Mouse (Mus musculus) CH12.LX (cell line): ENCODE data around the gene Bco2. TPM values are rescaled to one million over a fixed set of nuclear protein-coding genes. Genes with fewer than 3 reads are reported as not detected.

ENCODE experiments used
- DNase-seq: peaks from one replicate; pipeline ENCODE4 v3.0.0-alpha.2; 2013; ENCODE audit errors: extremely low read depth
- H3K27ac ChIP-seq: 2 replicates; pipeline ENCODE4 v1.5.1; 2012; ENCODE audit warnings: low read depth, mild to moderate bottlenecking, control low read depth, moderate library complexity; ENCODE audit not compliant: insufficient read depth
- H3K27me3 ChIP-seq: replicated peaks from 2 replicates; pipeline ENCODE3; 2012; ENCODE audit warnings: inconsistent platforms
- H3K36me3 ChIP-seq, 2 experiments: replicated peaks in 1 of 2; 2 replicates each; pipeline versions ENCODE3 to v1.6.1; 2012; ENCODE audit warnings: inconsistent platforms in 1 of 2, low read length in 1 of 2, mild to moderate bottlenecking in 1 of 2, mixed read lengths in 1 of 2, moderate library complexity in 1 of 2; ENCODE audit not compliant: control insufficient read depth in 1 of 2, insufficient read depth in 1 of 2
- H3K4me1 ChIP-seq, 2 experiments: 2 replicates each; pipeline ENCODE4 v1.6.1; 2012; ENCODE audit warnings: inconsistent platforms in 1 of 2, moderate library complexity in 1 of 2; ENCODE audit not compliant: insufficient read depth in 2 of 2, control insufficient read depth in 1 of 2
- H3K4me2 ChIP-seq: 2 replicates; pipeline ENCODE4 v1.6.1; 2012; ENCODE audit warnings: low read depth, mild to moderate bottlenecking, control low read depth; ENCODE audit not compliant: poor library complexity, insufficient read depth, severe bottlenecking
- H3K4me3 ChIP-seq, 3 experiments: fragments of 150-350 bp in 1 of 3; sonication (generic) in 1 of 3; replicated peaks in 1 of 3; 2 replicates each; pipeline versions ENCODE3 to v1.5.1; 2011 to 2012; ENCODE audit warnings: low read depth in 2 of 3, low read length in 2 of 3, mild to moderate bottlenecking in 2 of 3, moderate library complexity in 2 of 3, control low read depth in 1 of 3, improper control_type of control experiment in 1 of 3, inconsistent platforms in 1 of 3, mixed read lengths in 1 of 3; ENCODE audit not compliant: poor library complexity in 1 of 3
- H3K79me2 ChIP-seq: replicated peaks from 2 replicates; pipeline ENCODE4 v1.6.1; 2012; ENCODE audit warnings: mild to moderate bottlenecking, moderate library complexity; ENCODE audit not compliant: control insufficient read depth, poor library complexity, insufficient read depth, severe bottlenecking; ENCODE audit errors: extremely low read depth
- H3K9ac ChIP-seq: 2 replicates; pipeline ENCODE4 v1.6.1; 2012; ENCODE audit warnings: low read depth, mild to moderate bottlenecking, control low read depth, moderate library complexity; ENCODE audit not compliant: insufficient read depth
- H3K9me3 ChIP-seq: replicated peaks from 2 replicates; pipeline ENCODE3; 2012; ENCODE audit warnings: low read length, inconsistent platforms, mixed read lengths
- CHD1 ChIP-seq: IDR thresholded peaks from 2 replicates; pipeline ENCODE4 v1.6.1; 2012; ENCODE audit warnings: low read depth, low read length, improper control_type of control experiment, inconsistent platforms
- CHD2 ChIP-seq: IDR thresholded peaks from 2 replicates; pipeline ENCODE4 v1.6.1; 2011; ENCODE audit warnings: low read length, improper control_type of control experiment
- CTCF ChIP-seq, 2 experiments: IDR thresholded peaks in 1 of 2; conservative IDR thresholded peaks in 1 of 2; 2 replicates each; pipeline ENCODE4 v1.5.1; 2011 to 2012; ENCODE audit warnings: low read depth in 2 of 2, low read length in 2 of 2, improper control_type of control experiment in 1 of 2, inconsistent platforms in 1 of 2, mild to moderate bottlenecking in 1 of 2, moderate library complexity in 1 of 2
- E2F4 ChIP-seq: IDR thresholded peaks from 2 replicates; pipeline ENCODE4 v1.6.1; 2011; ENCODE audit warnings: low read depth, low read length, improper control_type of control experiment; ENCODE audit not compliant: insufficient replicate concordance
- ELF1 ChIP-seq: IDR thresholded peaks from 2 replicates; pipeline ENCODE4 v1.6.1; 2014; ENCODE audit warnings: low read depth, mild to moderate bottlenecking, inconsistent platforms, low read length, improper control_type of control experiment
- ETS1 ChIP-seq: conservative IDR thresholded peaks from 2 replicates; pipeline ENCODE4 v1.6.1; 2012; ENCODE audit warnings: low read depth, mild to moderate bottlenecking, inconsistent platforms, low read length, improper control_type of control experiment, moderate library complexity
- JUN ChIP-seq: IDR thresholded peaks from 2 replicates; pipeline ENCODE4 v1.6.1; 2011; ENCODE audit warnings: low read depth, mild to moderate bottlenecking, low read length, improper control_type of control experiment, moderate library complexity; ENCODE audit not compliant: insufficient read depth
- KAT2A ChIP-seq: IDR thresholded peaks from 2 replicates; pipeline ENCODE4 v1.6.1; 2012; ENCODE audit warnings: low read length, improper control_type of control experiment, inconsistent platforms; ENCODE audit not compliant: insufficient replicate concordance
- MAX ChIP-seq: IDR thresholded peaks from 2 replicates; pipeline ENCODE4 v1.6.1; 2011; ENCODE audit warnings: low read length, improper control_type of control experiment
- MAZ ChIP-seq: IDR thresholded peaks from 2 replicates; pipeline ENCODE4 v1.6.1; 2012; ENCODE audit warnings: low read depth, mild to moderate bottlenecking, inconsistent platforms, low read length, improper control_type of control experiment, moderate library complexity
- MEF2A ChIP-seq: IDR thresholded peaks from 2 replicates; pipeline ENCODE4 v1.6.1; 2014; ENCODE audit warnings: low read depth, mild to moderate bottlenecking, inconsistent platforms, low read length, improper control_type of control experiment, borderline replicate concordance
- MXI1 ChIP-seq: IDR thresholded peaks from 2 replicates; pipeline ENCODE4 v1.6.1; 2011; ENCODE audit warnings: mild to moderate bottlenecking, low read depth, low read length, improper control_type of control experiment
- MYC ChIP-seq: IDR thresholded peaks from 2 replicates; pipeline ENCODE4 v1.6.1; 2011; ENCODE audit warnings: low read depth, mild to moderate bottlenecking, improper control_type of control experiment, low read length
- NRF1 ChIP-seq: IDR thresholded peaks from 2 replicates; pipeline ENCODE4 v1.6.1; 2014; ENCODE audit warnings: low read depth, mild to moderate bottlenecking, inconsistent platforms, low read length, improper control_type of control experiment, moderate library complexity
- POLR2A ChIP-seq: IDR thresholded peaks from 2 replicates; pipeline ENCODE4 v1.6.1; 2011; ENCODE audit warnings: low read depth, mild to moderate bottlenecking, improper control_type of control experiment, low read length
- RAD21 ChIP-seq: IDR thresholded peaks from 2 replicates; pipeline ENCODE4 v1.6.1; 2011; ENCODE audit warnings: low read depth, mild to moderate bottlenecking, low read length, improper control_type of control experiment, moderate library complexity
- RCOR1 ChIP-seq: conservative IDR thresholded peaks from 2 replicates; pipeline ENCODE4 v1.6.1; 2012; ENCODE audit warnings: low read depth, mild to moderate bottlenecking, inconsistent platforms, low read length, improper control_type of control experiment
- SMC3 ChIP-seq: IDR thresholded peaks from 2 replicates; pipeline ENCODE4 v1.6.1; 2011; ENCODE audit warnings: low read depth, low read length, improper control_type of control experiment
- TBP ChIP-seq: conservative IDR thresholded peaks from 2 replicates; pipeline ENCODE4 v1.6.1; 2011; ENCODE audit warnings: low read depth, low read length, improper control_type of control experiment
- TCF12 ChIP-seq: IDR thresholded peaks from 2 replicates; pipeline ENCODE4 v1.6.1; 2014; ENCODE audit warnings: low read depth, mild to moderate bottlenecking, inconsistent platforms, low read length, improper control_type of control experiment
- UBTF ChIP-seq: IDR thresholded peaks from 2 replicates; pipeline ENCODE4 v1.6.1; 2012; ENCODE audit warnings: low read depth, mild to moderate bottlenecking, inconsistent platforms, low read length, improper control_type of control experiment, moderate library complexity
- USF1 ChIP-seq: IDR thresholded peaks from 2 replicates; pipeline ENCODE4 v1.6.1; 2014; ENCODE audit warnings: low read depth, mild to moderate bottlenecking, inconsistent platforms, low read length, improper control_type of control experiment
- USF2 ChIP-seq: conservative IDR thresholded peaks from 2 replicates; pipeline ENCODE4 v1.6.1; 2011; ENCODE audit warnings: low read depth, low read length, improper control_type of control experiment
- ZMIZ1 ChIP-seq: IDR thresholded peaks from 2 replicates; pipeline ENCODE4 v1.6.1; 2012; ENCODE audit warnings: low read depth, mild to moderate bottlenecking, inconsistent platforms, low read length, improper control_type of control experiment
- ZNF384 ChIP-seq: IDR thresholded peaks from 2 replicates; pipeline ENCODE4 v1.6.1; 2012; ENCODE audit warnings: low read depth, low read length, improper control_type of control experiment, inconsistent platforms
- dilution Hi-C: fragments of 300-500 bp; cut with MboI; formaldehyde crosslinking; loops from 2 replicates; pipeline ENCODE4 v1.14.3; 2020; ENCODE audit warnings: low sequenced_read_pairs; ENCODE audit not compliant: extremely low pct_unique_long_range_greater_than_20kb, extremely low pct_ligation_motif_present
- in situ Hi-C: fragments of 300-500 bp; cut with MboI; formaldehyde crosslinking; loops from 3 replicates; pipeline ENCODE4 v1.14.3; 2019; ENCODE audit warnings: low sequenced_read_pairs, low pct_ligation_motif_present, low pct_unique_long_range_greater_than_20kb, mixed read lengths
- polyA plus RNA-seq: library from polyadenylated mRNA; unstranded; fragments of >175 nt; gene quantifications from 2 replicates; pipeline ENCODE4 v1.2.1, GENCODE M21; 2012; ENCODE audit warnings: low read depth; ENCODE audit not compliant: insufficient read length
- total RNA-seq, 2 experiments: library from RNA; depleted of rRNA; stranded (reverse); fragments of 300-350 nt in 1 of 2; fragments of >200 nt in 1 of 2; gene quantifications; 2 replicates each; pipeline ENCODE4 v1.2.3; 2012 to 2014

Bco2 gene
- total and polyA plus RNA-seq, 3 experiments: 0.68 to 1.2 (median 0.93) TPM

- H3K4me1 ChIP-seq: no peaks in the 10 kb centered on the region
- H3K4me3 ChIP-seq: no peak overlapping the region
- no peak for DNase-seq
- no peaks in the 10 kb centered on the region for H3K79me2 ChIP-seq
- in situ Hi-C loops (no loop called here), dilution Hi-C loops (no loop called here)
- TF ChIP-seq TBP (no peak), RCOR1 (no peak), E2F4 (no peak), RAD21 (no peak), MYC (no peak), TCF12 (no peak), MXI1 (no peak), CHD1 (no peak), CHD2 (no peak), ELF1 (no peak), UBTF (no peak), ZNF384 (no peak), USF2 (no peak), JUN (no peak), ZMIZ1 (no peak), ETS1 (no peak), MAZ (no peak)
- no peak overlapping the region for H3K27ac ChIP-seq
- H3K36me3 ChIP-seq: no peaks in the 10 kb centered on the region
- no peaks in the 10 kb centered on the region for H3K27me3 ChIP-seq
- H3K9ac ChIP-seq: no peak overlapping the region
- H3K9me3 ChIP-seq: no peaks in the 10 kb centered on the region
- no peak overlapping the region for H3K4me2 ChIP-seq
These were observed 12.9 kb upstream of the Bco2 start for GRCm38 (mm10) chr9:50567881-50568280.

DNA sequence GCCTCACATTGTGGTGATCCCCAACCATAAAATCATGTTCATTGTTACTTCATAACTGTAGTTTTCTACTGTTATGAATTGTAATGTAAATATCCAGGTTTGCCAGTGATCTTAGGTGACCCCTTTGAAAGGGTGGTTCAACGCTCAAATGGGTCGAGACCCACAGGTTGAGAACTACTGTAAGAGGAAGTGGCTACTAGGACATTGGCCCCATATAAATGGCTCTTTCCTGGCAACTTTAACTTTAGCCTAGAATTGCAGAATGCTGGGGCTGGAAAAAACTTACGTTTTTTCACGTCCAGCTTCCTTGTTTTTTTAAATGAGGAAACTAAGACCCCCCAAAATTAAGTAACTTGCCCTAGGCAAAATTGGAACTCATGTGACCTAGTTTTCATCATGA, 12.4 kb upstream of the Bco2 start:
- no peaks in the 10 kb centered on the region for H3K27me3 ChIP-seq
- DNase-seq: no peak
- H3K4me1 ChIP-seq: no peaks in the 10 kb centered on the region
- no peak for TF ChIP-seq CTCF (conservative IDR thresholded peaks at IDR 0.05 in 1 of 2, IDR thresholded peaks at IDR 0.05 in 1 of 2; ENCODE audit: low read depth in 2 of 2, low read length in 2 of 2)
- no peak for TF ChIP-seq JUN
- no peak for TF ChIP-seq MAX
- no peak for TF ChIP-seq ZMIZ1
- TF ChIP-seq ELF1: no peak
- no peak for TF ChIP-seq POLR2A
- TF ChIP-seq RCOR1: no peak
- TF ChIP-seq NRF1: no peak
- TF ChIP-seq TCF12: no peak
- no peak for TF ChIP-seq ZNF384
- no peak for TF ChIP-seq MYC
- TF ChIP-seq MEF2A: no peak
- no peak for TF ChIP-seq SMC3
- TF ChIP-seq KAT2A: no peak
- TF ChIP-seq RAD21: no peak
- no peak for TF ChIP-seq USF1
- H3K9me3 ChIP-seq: no peaks in the 10 kb centered on the region
- H3K79me2 ChIP-seq: no peaks in the 10 kb centered on the region
- dilution Hi-C loops (no loop called here), in situ Hi-C loops (no loop called here)
- H3K9ac ChIP-seq: no peak overlapping the region
- H3K27ac ChIP-seq: no peak overlapping the region
- H3K4me2 ChIP-seq: no peak overlapping the region
- H3K36me3 ChIP-seq: no peaks in the 10 kb centered on the region
- H3K4me3 ChIP-seq: no peak overlapping the region
